Mouse (Mus musculus): ENCODE measurements around the gene Arel1.

Gene Arel1

DNA sequence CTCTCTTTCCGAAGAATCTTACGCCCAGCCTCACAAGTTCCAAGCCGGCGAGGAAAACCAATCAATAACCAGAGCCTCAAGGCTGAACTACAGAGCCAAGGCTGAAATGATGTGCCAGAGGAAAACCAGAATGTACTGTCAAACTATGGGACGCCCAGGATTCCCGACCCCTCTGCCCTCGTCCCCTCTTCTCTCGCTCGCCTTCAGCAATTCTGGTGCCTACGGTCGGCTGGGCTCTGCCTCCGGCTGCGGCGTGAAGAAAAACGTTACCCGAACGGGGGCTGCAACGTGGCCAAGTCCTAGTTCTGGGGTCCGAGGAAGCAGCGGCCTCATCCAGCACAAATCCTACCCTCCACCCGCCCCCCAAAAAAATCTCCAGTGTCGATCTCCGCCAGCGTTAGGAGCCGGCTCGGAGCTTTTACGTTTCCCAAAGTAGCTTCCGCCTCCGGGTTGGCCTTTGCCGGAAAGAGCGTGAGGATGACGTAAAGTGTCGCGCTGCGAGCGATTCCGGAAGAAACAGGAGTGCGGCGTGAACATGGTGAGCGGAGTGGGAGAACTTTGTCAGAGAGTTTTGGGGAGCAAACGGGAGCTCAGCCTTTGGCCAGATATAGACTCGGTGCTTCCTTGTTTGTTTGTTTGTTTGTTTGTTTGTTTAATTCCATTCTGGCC is at the start of gene Arel1, which contains the start of gene Fcf1:
TSS of gene Arel1 (minus strand) at position 473 of the 669 bp plus-strand sequence.
TSS of gene Fcf1 (plus strand) at position 470 of the 669 bp plus-strand sequence.
- peak; percentile 87 for DNase-seq

DNA sequence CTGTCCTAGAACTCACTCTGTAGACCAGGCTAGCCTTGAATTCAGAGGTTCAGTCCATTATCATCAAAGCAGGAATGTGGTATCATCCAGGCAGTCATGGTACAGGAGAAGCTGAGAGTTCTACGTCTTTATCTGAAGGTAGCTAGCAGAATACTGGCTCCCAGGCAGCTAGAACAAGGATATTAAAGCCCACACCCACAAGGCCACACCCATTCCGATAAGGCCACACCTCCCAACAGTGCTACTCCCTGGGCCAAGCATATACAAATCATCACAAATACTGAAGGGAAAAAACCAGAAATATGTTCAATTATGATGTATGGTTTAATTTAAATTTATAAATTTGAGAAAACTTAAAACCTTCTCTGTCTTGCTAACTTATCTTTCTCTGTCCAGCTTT is 41.5 kb upstream of the Arel1 start:
- no peak for DNase-seq

DNA sequence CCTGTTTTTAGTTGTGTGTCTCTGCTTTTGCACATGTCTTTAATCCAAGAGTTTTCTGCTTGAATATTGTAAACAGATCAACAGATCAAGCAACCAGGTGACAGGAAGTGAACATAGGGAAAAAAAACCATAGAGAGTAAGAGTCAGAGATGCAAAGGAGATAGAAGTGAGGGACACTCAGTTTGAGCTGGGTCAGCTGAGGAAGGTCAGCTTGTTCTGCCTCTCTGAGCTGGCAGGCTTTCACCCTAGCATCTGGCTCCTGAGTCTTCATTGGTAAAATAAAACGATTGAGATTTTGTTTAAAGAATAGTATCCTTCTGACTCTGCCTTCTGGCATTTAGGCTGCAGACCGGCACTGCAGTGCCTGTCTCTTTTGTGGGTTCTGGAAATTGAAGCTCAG is 39.8 kb upstream of the Arel1 start:
- no peak for DNase-seq

DNA sequence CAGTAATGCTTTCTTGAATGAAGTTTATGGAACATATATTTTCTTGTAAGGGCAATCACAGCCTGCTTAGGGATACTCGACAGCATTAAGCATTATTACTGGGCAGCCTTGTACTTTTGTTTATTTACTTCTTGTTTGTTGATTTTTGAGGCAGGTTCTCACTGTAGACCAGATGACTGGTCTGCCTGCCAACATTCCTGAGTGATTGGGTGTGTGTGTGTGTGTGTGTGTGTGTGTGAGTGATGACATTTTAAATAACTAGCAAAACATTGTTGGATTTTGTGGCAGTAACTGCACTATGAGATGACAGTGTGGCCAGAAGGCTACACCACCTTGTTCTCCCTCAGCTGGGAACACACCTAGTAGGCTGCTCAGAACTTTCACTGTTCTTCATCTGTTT is 39.1 kb upstream of the Arel1 start:
- DNase-seq: no peak

DNA sequence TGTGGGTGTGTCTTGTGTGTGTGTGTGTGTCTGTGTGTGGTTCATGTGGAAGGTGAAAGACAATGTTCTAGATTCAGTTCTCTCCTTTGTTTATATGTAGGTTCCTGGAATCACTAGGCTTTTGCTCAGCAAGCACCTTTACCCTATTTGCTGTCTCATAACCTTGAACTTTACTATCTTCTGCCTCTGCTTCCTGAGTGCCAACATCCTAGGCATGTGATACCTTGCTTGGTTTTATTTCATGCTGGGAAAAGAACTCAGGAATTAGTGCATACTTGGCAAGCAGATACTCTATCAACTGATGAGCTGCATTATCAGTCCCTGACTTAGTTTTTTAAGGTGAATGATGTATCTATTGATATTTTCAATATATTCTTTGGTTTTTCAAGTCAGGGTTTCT is 36.3 kb upstream of the Arel1 start:
- no peak for DNase-seq

DNA sequence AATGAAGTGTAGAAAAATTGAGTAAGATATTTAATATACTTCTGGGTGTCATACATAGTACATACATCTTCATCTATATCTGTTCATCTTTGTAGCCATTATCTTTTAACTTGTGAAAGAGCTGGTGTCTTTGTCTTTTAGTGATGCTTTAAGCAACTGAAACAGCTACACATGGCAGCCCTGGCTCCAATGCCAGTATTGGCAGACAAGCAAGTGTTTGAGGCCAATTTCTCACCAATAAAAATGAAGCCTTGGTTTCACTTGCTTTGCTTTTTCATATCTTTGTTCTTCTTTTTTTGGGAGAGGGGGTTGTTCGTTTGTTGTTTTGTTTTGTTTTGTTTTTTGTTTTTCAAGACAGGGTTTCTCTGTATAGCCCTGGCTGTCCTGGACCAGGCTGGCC is 35.5 kb upstream of the Arel1 start:
- DNase-seq: no peak

DNA sequence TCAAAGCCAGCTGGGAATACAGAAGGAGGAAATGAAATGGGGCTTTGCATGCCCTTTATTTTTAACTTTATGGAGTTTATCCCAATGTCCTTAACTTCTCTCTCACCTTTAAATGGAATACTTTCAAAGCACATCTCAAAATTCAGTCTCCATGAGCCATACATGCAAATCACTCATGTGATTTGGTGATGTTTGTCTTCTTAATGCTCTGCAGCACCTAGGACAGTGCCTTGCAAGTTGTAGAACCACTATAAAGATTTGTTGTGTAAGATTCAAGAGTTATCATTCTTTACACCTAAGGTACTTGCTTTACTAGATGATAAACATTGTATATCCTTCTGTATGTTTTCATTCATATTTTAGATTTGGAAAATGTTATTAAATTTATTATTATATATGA is 28.4 kb upstream of the Arel1 start:
- DNase-seq: no peak

DNA sequence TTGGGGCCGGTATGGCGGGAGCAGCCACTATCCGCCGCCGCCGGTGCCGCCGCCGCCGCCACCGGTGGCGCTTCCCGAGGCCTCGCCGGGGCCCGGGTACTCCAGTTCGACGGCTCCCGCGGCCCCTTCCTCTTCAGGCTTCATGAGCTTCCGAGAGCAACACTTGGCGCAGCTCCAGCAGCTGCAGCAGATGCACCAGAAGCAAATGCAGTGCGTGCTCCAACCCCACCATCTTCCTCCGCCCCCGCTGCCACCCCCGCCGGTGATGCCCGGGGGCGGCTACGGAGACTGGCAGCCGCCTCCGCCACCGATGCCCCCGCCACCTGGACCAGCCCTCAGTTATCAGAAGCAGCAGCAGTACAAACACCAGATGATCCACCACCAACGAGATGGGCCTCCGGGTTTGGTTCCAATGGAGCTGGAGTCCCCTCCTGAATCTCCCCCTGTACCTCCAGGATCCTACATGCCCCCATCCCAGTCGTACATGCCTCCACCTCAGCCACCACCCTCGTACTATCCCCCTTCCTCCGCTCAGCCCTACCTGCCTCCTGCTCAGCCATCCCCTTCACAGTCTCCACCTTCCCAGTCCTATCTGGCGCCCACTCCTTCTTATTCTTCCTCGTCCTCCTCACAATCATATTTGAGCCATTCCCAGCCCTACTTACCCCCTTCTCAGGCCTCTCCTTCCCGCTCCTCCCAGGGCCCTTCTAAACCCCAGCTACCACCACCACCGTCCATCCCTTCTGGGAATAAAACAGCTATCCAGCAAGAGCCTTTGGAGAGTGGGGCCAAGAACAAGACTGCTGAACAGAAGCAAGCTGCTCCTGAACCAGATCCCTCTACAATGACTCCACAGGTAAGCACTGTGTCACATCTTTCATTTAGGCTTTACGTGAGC is 26.1 kb upstream of the Arel1 start:
- no peak for DNase-seq

DNA sequence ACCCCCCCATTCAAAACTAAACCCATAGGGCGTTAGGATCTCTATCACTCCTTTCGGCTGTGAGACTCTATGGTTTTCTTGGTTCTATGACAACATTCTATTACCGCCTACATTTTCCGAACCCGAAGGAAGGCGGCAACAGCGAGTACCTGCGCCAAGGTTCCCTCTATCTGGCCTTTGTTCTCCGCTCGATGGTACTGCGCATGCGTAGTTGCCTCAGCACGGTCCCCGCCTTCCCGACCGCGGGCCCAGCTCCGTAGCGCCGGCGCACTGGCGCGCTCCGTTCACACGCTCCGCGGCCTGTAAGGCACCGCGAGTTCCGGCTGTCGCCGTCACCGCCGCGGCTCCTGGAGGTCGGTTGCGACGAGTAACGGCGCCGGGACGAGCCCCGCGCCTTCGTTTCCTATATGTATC is 25.4 kb upstream of the Arel1 start, which contains the start of gene Ylpm1:
TSS of gene Ylpm1 (plus strand) at position 239 of the 414 bp plus-strand sequence.
- DNase-seq: peak; percentile 97

DNA sequence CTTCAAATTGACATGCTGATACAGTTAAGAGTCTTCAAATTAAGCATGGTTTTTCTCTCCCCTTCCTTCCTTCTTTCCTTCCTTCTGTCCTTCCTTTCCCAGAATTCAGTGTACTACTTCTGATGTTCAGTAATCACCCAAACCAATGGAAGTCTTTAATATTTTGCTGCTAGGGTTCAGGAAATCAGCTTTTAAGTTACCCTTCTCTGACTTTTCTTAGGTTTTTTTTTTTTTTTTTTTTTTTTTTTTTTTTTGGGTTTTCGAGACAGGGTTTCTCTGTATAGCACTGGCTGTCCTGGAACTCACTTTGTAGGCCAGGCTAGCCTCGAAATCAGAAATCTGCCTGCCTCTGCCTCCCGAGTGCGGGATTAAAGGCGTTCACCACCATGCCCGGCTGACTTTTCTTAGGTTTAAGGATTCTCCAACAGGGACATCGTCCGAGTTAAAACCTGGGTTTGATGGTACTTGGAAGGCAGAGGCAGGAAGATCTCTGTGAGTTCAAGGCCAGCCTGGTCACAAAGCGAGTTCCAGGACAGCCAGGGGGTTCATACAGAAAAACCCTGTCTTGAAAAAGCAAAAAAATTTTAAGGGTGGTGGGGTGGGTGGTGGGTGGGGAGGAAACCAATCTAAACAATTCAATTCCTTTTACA is 24.5 kb upstream of the Arel1 start:
- no peak for DNase-seq

DNA sequence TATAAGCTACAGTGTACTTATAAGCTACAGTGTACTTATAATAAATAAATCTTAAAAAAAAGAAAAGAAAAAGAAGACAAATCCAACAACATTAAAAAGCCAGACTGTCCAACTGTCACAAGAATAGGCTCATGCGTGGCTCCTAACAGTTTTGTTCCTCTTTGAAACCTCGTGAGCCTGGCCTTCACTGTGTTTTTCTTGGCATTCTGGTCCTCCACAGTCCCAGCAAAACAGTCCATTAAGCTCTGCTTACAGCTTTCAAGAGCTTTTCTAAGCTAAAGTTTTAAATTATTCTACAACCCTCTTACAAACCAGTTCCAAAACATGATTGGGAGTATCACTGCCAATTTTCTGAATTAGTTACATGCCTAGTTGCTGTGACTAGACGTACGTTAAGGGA is 18.8 kb upstream of the Arel1 start:
- DNase-seq: no peak

DNA sequence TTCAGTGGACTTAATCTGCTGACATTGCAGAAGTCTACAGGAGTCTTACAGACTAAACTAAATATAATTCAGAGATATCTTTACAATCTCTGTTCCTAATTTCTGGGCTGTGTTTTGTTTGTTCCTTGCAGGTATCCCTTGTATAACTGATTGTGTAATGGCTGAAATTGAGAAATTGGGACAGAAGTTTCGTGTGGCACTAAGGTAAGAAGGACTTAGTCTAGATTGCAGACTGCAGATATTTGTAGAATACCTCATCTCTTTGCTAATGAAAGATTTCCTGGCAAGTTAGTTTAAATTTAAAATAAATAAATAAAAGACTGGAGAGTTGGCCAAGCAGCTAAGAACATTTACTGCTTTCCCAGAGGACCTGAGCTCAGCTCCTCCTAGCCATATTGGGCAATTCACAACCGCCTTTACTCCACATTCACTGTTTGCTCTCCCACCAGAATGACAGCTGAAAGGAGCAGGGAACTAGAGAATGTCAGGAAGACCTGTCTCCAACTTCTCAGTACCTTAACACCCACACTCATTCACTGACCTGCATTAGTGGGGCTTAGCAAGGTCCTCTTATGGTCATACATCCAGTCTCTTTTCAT is 8.7 kb upstream of the Arel1 start:
- no peak for DNase-seq

DNA sequence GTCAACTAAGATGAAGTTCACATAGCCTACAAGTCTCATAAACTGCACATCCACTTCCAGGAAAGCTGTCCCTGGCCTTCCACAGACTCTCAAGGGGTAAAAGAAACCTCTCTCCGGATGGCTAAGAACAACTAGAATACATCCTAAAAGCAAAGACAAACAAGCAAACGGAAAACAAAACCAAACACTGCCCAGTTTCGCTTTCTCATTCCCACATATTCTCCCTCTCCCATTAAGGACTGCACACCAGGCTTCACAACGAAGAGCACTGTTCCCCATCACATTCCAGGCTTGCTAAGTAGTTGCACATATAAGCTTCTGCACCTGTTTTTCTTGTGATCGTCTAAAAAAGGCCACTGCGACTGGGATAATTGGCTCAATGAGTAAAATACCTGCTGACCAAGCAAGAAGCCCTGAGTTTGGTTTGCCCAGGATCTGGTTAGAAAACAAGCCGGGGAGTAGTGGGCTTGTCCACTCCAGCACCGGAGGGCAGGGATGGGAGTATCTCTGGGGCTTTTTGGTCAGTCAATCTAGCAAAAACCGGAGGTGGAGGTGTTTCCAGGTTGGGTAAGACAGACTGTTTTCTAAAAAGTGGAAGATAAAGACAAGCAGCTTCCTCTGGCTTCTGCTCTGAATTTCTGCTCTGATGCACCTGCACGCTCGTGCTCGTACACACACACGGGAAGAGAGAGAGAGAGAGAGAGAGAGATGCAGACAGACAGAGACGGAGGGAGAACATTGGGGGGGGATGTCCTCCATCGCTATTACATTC is 858 bp downstream of the Arel1 start:
- peak; percentile 2 for DNase-seq

DNA sequence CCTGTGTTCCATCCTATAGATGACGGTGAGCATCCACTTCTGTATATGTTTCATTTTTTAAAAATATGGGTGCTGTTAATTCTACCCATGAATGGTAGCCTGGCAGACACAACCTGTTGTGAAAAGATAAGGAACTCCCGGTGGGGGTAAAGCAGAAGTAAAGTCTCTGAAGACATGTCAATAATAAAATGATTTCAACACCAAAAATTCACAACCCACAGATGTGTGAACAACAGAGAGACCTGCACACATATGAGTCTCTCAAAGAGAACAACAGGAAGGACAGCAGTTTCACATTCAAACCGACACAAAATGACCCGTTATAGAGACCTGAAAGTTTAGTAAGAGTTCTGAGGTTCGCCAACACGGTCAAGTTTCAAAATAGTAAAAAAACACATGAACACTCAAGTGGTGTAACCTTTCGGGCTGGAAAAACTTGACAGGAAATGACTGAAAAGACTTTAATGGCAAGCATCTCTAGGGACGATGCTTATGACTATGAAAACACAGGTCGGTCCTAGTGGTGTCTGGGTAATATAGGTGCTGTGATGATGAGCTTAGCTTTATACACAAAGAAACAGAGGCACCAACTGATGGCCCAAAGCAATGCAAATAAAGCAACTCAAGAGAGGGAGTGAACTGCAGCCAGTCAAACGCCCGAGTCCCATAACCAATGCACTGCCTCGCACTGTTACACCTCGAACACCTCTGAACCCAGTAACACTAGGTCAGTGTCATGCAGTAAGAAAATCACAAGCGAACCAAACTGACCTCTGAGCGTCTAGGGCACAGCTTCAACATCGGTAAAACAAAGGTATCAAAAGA is 1.7 kb downstream of the Arel1 start:
- DNase-seq: no peak

DNA sequence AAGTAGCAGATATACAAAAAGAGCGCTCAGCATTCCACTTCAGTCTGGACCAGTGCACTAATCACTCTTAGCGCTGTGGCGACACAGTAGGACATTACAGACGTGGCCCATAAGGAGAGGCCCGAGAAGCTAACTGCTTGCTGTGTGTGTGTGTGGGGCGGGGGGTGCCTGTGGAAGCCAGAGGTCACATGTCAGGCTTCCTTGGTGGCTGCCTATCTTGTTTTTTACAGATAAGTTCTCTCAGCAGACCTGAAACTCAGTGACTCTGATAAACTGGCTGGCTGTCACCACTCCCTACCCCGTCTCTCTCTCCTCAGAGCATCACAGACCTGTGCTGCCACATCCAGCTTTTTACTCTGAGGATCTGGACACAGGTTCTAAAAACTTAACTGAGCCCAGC is 8.1 kb downstream of the Arel1 start:
- DNase-seq: no peak

DNA sequence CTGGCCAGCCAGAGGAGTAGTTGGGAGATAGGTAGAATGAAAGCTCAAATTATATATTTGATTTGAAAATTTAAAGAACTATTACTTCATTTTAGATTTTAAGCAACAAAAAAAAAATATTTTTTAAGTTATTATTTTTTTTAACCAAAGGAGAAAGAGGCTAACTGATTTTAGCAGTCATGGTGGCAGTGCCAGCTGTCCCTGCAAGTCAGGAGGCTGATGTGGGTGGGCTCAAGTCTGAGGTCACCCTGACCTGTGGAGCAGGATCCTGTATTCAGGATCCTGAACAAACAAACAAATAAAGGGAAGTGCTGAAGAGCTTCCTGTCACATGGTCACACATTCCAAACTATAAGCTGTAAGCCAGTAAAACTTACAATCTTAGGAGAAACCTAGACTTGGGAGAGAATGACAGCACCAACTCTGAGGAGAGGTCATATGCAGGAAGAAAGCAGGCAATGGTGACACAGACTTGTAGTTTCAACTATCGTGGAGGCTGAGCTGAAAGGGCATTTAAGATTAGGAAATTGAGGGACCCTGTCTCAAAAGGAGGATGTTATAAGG is 11.8 kb downstream of the Arel1 start:
- no peak for DNase-seq

DNA sequence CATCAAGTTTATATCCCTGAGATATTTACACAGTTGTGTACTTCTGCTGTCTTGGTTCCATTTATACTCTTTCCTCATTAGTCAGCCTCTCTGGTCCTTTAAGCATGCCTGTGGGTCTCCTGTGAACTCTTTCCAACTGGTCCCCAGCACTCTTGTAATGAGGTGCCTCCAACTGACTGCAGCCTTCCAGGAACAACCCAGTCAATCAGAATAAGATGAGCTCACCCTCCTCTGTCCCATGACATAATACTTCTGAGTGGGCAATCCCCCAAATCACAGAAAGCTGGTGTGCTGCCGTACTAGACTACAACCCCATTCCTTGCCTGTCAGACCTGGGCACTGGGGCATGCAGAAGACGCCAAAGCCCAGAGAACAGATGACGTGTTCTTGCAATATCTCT is 14.4 kb downstream of the Arel1 start:
- DNase-seq: no peak

DNA sequence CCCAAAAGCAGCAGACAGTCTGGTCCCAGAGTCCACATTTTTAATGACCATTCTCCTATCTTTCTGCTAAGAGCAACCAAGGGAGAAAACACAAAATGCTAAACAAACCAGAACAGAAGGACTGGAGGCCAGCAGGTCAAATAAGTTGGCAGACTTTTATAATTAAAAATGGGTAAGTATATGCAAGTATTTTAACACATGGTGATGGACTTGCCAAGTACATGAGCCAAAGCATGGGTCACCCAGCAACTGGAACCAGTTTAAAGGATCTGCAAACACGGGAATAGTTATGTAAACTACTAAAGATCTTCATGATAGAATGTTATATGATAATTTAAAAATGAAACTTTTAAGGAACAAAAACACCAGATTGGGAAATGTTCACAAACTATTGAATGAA is 18.3 kb downstream of the Arel1 start:
- no peak for DNase-seq

DNA sequence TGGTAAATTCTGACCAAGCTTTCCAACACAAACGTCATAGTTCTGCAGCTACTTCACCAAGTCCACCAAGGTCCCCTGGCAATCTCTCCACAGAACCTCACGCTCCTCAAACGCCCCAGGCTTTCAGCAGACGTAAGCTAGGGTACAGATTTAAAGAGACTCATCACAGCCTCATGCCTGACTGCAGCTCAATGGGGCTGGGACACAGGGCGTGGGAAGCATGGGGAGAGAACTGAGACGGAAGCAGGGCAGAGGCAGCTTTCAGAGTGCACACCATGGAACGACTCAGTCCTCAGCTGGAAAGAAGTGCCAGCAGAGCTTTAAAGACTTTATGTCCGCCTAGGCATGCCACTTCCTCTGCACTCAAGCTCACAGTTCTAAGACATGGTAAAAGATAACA is 19.2 kb downstream of the Arel1 start:
- no peak for DNase-seq

DNA sequence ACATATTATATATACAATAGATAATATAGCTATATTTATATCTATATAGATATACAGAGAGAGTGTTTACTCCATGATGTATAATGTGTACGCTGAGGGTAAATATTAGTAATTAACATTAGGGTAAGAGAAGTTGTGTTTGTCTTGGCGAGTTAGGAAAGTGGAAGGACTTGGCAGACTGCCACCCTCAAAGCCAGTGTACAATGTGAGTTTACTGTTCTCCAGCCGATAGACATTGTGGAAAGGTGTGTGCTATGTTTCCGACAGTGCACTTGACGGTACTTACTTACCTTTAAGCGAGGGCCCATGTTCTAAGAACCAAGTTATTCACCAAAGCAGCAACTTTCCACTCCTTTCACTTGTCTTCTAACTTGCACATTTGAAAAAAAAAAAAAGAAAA is 19.9 kb downstream of the Arel1 start:
- DNase-seq: no peak

DNA sequence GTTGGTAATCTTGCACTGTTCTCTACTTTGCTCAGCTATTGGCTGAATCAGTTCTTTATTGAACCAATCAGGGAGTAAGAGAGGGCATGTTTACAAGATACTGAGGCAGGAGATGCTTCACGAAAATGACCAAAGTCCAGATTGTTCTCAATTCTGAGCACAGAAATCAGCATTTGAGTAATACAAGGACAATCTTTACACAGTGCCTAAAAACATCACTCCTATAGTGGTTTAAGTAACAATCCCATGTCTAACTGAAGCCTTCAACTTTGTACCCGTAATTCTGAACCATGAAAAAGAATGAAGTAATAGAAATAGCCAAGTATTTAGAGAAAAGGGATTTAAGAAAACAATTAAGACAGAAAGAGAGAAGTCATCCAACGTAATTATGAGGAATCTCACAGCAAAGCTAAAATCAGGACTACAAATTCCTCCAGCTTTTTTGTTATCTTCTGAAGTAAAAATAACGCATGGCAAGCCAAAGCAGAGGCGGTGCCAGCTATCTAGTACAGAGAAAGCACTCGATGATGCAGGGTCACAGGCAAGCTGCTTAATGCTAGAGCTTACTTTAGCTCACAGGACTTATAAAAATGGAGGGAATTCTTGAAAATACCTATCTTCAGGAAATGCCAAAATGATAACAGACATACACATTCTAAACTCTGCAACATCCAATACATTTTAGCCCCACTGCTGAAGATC is 22.0 kb downstream of the Arel1 start:
- no peak for DNase-seq
